Mouse (Mus musculus) gastrocnemius, adult 8-10 months (tissue): ENCODE data around the gene Cnksr3. TPM values are rescaled to one million over a fixed set of nuclear protein-coding genes. Genes with fewer than 3 reads are reported as not detected.

Source experiments
- DNase-seq, 2 experiments: peaks; one replicate each; pipeline ENCODE4 v3.0.0; 2022; ENCODE audit warnings: low spot score in 2 of 2
- total RNA-seq, 4 experiments: library from RNA; stranded (reverse); gene quantifications; 2 replicates each; pipeline ENCODE4 v1.2.4; 2022

The Cnksr3 gene
- total RNA-seq, 4 experiments from 2014 or later = 2.6 to 7.0 (median 3.5) TPM

- no peak for DNase-seq
These were observed 108.2 kb downstream of the Cnksr3 start for GRCm38 (mm10) chr10:7103872-7104271.

GRCm38 (mm10) chr10:7077971-7078370 lies 134.1 kb downstream of the Cnksr3 start:
- no peak for DNase-seq

GRCm38 (mm10) chr10:7077389-7077808 lies 134.6 kb downstream of the Cnksr3 start:
- DNase-seq = no peak

GRCm38 (mm10) chr10:7076662-7077211 lies 135.3 kb downstream of the Cnksr3 start:
- DNase-seq = no peak

GRCm38 (mm10) chr10:7076201-7076600 lies 135.8 kb downstream of the Cnksr3 start:
- DNase-seq = peak; percentile 16 to 36

GRCm38 (mm10) chr10:7075661-7076060 lies 136.4 kb downstream of the Cnksr3 start:
- no peak for DNase-seq

- DNase-seq = no peak
These were observed 137.8 kb downstream of the Cnksr3 start for GRCm38 (mm10) chr10:7074231-7074630.

GRCm38 (mm10) chr10:7070924-7071323 lies 141.1 kb downstream of the Cnksr3 start:
- no peak for DNase-seq

- no peak for DNase-seq
These were observed 141.8 kb downstream of the Cnksr3 start for GRCm38 (mm10) chr10:7070100-7070835.

- no peak for DNase-seq
These were observed 142.9 kb downstream of the Cnksr3 start for GRCm38 (mm10) chr10:7069090-7069489.

Other genes with a start within 250 kb of the Cnksr3 start
- gene Ipcef1, start 159.8 kb downstream of the Cnksr3 start, total RNA-seq = under 1 TPM in 2 of 4 experiments, not detected in 2; 0.05 to 0.10 TPM